Mouse (Mus musculus): ENCODE measurements around the gene Ephb2. TPM values are rescaled to one million over a fixed set of nuclear protein-coding genes. Genes with fewer than 3 reads are reported as not detected.

The Ephb2 gene
- polyA plus RNA-seq, 1 experiment: 2.7 TPM

DNA sequence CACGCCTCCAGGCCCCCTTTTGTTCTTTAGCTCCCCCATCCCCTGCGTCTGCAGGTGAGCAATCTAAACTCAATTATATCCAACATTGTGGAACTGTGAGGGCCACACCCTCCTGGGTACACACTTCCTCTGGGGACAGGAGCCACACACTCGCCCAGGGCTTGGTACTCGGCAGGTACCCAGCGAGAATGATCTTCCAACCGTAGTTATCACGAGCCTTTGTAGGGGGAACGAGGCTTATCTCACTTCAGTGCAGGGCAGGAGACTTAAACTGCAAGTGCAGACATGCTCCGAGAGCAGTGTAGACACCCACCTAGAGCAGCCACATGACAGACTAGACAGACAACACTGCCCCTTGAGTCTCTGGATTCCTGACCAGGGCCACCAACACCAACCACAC is 115.8 kb downstream of the Ephb2 start:
- no peak for TF ChIP-seq CTCF (IDR thresholded peaks at IDR 0.05; ENCODE audit: extremely low read depth, insufficient read depth, insufficient read length, insufficient replicate concordance)
- TF ChIP-seq POLR2A (IDR thresholded peaks at IDR 0.05; ENCODE audit: low read depth, low read length): no peak
- Histone ChIP-seq H3K4me1 (ENCODE audit: control insufficient read depth, insufficient read depth, insufficient read length) (no peaks in the 10 kb centered on the region), H3K27ac (ENCODE audit: insufficient read depth, low read length) (no peak overlapping the region), H3K36me3 (ENCODE audit: control insufficient read depth, insufficient read depth, low read length) (no peaks in the 10 kb centered on the region), H3K4me3 (ENCODE audit: extremely low read depth, insufficient read depth, insufficient read length) (no peak overlapping the region), H3K27me3 (ENCODE audit: control insufficient read depth, insufficient read depth, low read length) (no peaks in the 10 kb centered on the region)
- no peak for DNase-seq (ENCODE audit: low read depth in 1 of 2, low spot score in 2 of 2)
- 82% methylated on average over 9 of the region's 9 CpGs for WGBS

DNA sequence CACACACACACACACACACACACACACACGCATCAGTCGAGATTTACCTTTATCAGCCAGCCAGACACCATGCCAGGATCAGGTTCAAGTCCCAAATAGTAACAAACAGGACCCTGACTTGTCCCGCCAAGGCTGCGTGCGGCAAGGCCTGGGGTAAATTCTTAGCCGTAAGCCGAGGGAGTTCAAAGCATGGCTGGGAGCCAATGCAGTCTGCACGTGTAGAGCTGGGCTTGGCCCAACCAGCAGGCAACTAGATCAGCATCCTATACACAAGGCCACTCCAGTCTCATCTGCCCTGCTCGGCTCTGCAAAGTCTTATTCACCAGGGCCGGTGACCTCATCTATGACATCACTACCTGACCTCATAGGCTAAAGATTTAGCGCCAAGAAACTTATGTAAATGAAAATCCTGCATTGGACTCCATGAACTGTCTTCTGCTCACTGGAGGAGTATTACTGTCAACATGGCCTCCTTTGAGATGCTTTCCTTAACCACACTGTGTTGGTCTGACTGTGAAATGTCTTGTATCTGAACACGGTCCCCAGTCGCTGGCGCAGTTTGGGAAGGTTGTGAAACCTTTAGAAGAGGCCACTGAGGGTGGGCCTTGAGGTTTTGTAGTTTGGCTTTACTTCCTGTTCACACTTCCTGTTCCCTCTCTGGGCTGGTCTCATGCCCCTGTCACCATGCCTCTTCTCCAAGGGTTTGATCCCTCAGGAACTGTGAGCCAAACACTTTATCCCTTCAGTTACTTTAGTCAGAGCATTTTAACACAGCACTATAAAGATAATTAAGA is 117.4 kb downstream of the Ephb2 start:
- WGBS: 89% methylated on average over 14 of the region's 14 CpGs
- no peak for DNase-seq (ENCODE audit: low read depth in 1 of 2, low spot score in 2 of 2)
- Histone ChIP-seq H3K4me3 (ENCODE audit: extremely low read depth, insufficient read depth, insufficient read length) (no peak overlapping the region), H3K4me1 (ENCODE audit: control insufficient read depth, insufficient read depth, insufficient read length) (no peaks in the 10 kb centered on the region), H3K36me3 (ENCODE audit: control insufficient read depth, insufficient read depth, low read length) (no peaks in the 10 kb centered on the region), H3K27me3 (ENCODE audit: control insufficient read depth, insufficient read depth, low read length) (no peaks in the 10 kb centered on the region), H3K27ac (ENCODE audit: insufficient read depth, low read length) (no peak overlapping the region)
- TF ChIP-seq CTCF (IDR thresholded peaks at IDR 0.05; ENCODE audit: extremely low read depth, insufficient read depth, insufficient read length, insufficient replicate concordance) (no peak), POLR2A (IDR thresholded peaks at IDR 0.05; ENCODE audit: low read depth, low read length) (no peak)

GRCm38 (mm10) chr4:136716561-136716972 is 119.2 kb downstream of the Ephb2 start:
- 86% methylated on average over 7 of the region's 7 CpGs for WGBS
- H3K4me1 ChIP-seq (ENCODE audit: control insufficient read depth, insufficient read depth, insufficient read length): no peaks in the 10 kb centered on the region

GRCm38 (mm10) chr4:136714530-136714929 is 121.3 kb downstream of the Ephb2 start:
- DNase-seq (ENCODE audit: low read depth in 1 of 2, low spot score in 2 of 2): no peak
- H3K27ac ChIP-seq (ENCODE audit: insufficient read depth, low read length): no peak overlapping the region
- TF ChIP-seq CTCF (IDR thresholded peaks at IDR 0.05; ENCODE audit: extremely low read depth, insufficient read depth, insufficient read length, insufficient replicate concordance) (no peak), POLR2A (IDR thresholded peaks at IDR 0.05; ENCODE audit: low read depth, low read length) (no peak)
- H3K4me1 ChIP-seq (ENCODE audit: control insufficient read depth, insufficient read depth, insufficient read length): no peaks in the 10 kb centered on the region
- no peak overlapping the region for H3K4me3 ChIP-seq (ENCODE audit: extremely low read depth, insufficient read depth, insufficient read length)
- no peaks in the 10 kb centered on the region for H3K36me3 ChIP-seq (ENCODE audit: control insufficient read depth, insufficient read depth, low read length)
- WGBS: 81% methylated on average over 6 of the region's 6 CpGs
- no peaks in the 10 kb centered on the region for H3K27me3 ChIP-seq (ENCODE audit: control insufficient read depth, insufficient read depth, low read length)

More at GRCm38 (mm10) chr4:136716561-136716972, 119.2 kb downstream of the Ephb2 start:
- no peak overlapping the region for H3K4me3 ChIP-seq (ENCODE audit: extremely low read depth, insufficient read depth, insufficient read length)
- DNase-seq (ENCODE audit: low read depth in 1 of 2, low spot score in 2 of 2): no peak
- H3K36me3 ChIP-seq (ENCODE audit: control insufficient read depth, insufficient read depth, low read length): no peaks in the 10 kb centered on the region
- H3K27me3 ChIP-seq (ENCODE audit: control insufficient read depth, insufficient read depth, low read length): no peaks in the 10 kb centered on the region
- H3K27ac ChIP-seq (ENCODE audit: insufficient read depth, low read length): no peak overlapping the region
- no peak for TF ChIP-seq POLR2A (IDR thresholded peaks at IDR 0.05; ENCODE audit: low read depth, low read length)

DNA sequence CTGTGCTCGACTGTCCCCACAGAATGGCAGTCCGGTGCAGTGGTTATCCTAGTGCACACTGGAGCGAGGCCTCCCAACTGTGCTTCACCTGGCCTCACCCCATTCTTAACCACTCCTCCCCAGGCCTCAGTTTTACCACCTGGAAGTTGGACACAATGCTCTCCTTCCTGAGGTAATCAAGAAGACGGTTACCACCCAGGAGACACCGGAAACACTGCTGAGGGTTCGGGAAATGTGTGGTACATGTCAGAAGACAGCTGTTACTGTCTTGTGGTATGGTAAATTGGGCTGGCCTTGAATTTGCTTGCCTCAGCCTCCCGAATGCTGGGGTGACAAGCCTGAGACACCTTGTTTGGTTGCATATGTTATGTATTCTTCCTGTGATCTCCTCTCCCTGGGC is 121.9 kb downstream of the Ephb2 start:
- WGBS: 77% methylated on average over 7 of the region's 7 CpGs
- H3K36me3 ChIP-seq (ENCODE audit: control insufficient read depth, insufficient read depth, low read length): no peaks in the 10 kb centered on the region
- H3K4me1 ChIP-seq (ENCODE audit: control insufficient read depth, insufficient read depth, insufficient read length): no peaks in the 10 kb centered on the region

DNA sequence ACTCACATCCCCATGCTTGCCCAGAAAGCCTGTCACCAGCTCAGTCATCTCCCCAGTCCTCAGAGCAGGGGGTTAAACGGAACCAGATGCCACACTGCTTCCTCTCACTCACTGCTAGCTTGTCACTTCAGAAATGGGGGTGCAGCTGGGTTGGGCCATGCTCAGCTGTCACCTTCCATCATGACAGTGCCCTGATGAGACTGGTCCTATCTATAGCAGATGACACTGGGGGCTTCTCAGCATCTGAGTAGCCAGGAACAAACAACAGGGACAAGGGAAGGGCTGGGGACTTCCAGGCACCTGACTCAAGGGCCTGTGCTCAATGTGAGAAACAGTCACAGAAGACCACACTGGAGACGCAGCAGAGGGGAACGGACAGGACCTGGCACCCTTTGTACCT is 122.4 kb downstream of the Ephb2 start:
- H3K27me3 ChIP-seq (ENCODE audit: control insufficient read depth, insufficient read depth, low read length): no peaks in the 10 kb centered on the region
- no peak overlapping the region for H3K27ac ChIP-seq (ENCODE audit: insufficient read depth, low read length)
- H3K36me3 ChIP-seq (ENCODE audit: control insufficient read depth, insufficient read depth, low read length): no peaks in the 10 kb centered on the region
- no peaks in the 10 kb centered on the region for H3K4me1 ChIP-seq (ENCODE audit: control insufficient read depth, insufficient read depth, insufficient read length)
- WGBS: 64% methylated on average over 3 of the region's 3 CpGs
- no peak overlapping the region for H3K4me3 ChIP-seq (ENCODE audit: extremely low read depth, insufficient read depth, insufficient read length)
- no peak for TF ChIP-seq CTCF (IDR thresholded peaks at IDR 0.05; ENCODE audit: extremely low read depth, insufficient read depth, insufficient read length, insufficient replicate concordance)
- TF ChIP-seq POLR2A (IDR thresholded peaks at IDR 0.05; ENCODE audit: low read depth, low read length): no peak
- no peak for DNase-seq (ENCODE audit: low read depth in 1 of 2, low spot score in 2 of 2)

More for the DNA sequence above, 121.9 kb downstream of the Ephb2 start:
- no peak for TF ChIP-seq CTCF (IDR thresholded peaks at IDR 0.05; ENCODE audit: extremely low read depth, insufficient read depth, insufficient read length, insufficient replicate concordance)
- no peak for TF ChIP-seq POLR2A (IDR thresholded peaks at IDR 0.05; ENCODE audit: low read depth, low read length)
- H3K27ac ChIP-seq (ENCODE audit: insufficient read depth, low read length): no peak overlapping the region
- H3K4me3 ChIP-seq (ENCODE audit: extremely low read depth, insufficient read depth, insufficient read length): no peak overlapping the region
- H3K27me3 ChIP-seq (ENCODE audit: control insufficient read depth, insufficient read depth, low read length): no peaks in the 10 kb centered on the region
- no peak for DNase-seq (ENCODE audit: low read depth in 1 of 2, low spot score in 2 of 2)

All from spleen, adult 2 months (tissue).